Mouse (Mus musculus): ENCODE data around the gene Vps54.
"Not testable (repeated sequence)": the region's sequence is repeated elsewhere in the genome, so short reads cannot be mapped to it uniquely, and the experiment has no call there.

Gene Vps54

DNA sequence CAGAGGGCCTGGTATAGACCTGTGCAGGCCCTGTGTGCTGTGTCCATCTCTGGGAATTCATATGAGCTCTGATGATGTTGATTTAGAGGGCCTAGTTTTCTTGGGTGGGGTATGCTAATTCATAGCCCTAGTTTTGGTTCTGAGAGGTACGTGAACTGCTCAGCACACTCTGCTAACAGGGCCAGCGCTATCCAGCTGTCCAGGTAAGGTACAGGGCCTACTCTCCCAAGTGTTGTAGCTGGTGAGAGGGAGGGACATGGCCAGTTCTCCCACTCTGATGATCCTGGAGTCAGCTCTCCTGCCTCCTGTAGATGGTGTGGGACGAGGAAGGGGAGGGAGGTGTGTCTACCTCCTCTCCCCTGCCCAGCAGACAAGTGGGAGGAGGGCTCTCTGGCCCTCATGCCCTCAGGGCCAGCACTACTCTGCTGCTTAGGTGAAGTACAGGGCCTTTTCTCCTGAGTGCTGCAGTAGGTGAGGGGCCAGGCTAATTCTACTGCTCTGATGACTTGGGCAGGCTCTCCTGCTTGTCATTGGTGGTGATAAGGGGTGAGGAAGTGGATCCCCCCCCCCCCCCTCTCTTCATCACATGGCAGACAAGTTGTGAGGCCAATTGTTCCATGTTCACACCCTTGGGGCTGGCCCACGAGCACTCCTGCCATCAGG is 8.3 kb downstream of the Vps54 start:
- no peak for DNase-seq

DNA sequence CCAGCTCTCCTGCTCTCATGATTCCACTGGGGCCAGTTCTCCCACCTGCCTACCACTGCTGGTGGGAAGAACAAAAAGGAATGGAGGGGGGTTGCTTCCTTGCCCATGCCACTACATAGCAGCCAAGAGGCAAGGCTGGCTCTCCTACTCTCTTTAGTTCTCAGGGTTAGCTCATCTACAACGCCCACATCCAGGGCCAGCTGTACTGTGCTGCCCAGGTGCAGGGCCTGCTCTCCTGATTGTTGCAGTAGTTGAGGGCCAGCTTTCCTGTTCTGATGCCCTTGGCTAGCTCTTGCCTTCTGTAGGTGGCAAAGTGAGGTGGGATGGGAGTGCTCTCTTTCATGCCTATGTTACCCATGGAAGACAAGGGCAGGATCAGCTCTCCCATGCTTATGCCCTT is 8.9 kb downstream of the Vps54 start:
- DNase-seq: no peak

DNA sequence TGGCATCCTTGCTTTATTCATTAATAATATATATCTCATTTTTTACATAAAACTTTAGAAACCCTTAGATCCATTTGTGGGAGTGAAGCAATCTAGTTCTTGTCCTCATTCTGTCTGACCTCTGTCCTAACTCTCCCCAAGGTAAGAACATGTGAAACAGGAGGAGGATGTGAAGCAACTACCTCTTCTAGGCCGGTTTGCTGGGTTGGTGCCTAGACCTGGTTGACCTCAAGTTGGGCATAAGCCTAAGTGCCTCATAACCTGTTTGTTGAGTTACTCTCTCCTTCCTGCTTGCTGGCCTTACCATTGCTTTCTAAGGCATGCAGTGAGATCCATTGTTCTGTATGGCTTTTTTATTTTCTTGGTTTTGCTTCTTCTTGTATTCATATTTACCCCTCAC is 11.3 kb downstream of the Vps54 start:
- DNase-seq: no peak

DNA sequence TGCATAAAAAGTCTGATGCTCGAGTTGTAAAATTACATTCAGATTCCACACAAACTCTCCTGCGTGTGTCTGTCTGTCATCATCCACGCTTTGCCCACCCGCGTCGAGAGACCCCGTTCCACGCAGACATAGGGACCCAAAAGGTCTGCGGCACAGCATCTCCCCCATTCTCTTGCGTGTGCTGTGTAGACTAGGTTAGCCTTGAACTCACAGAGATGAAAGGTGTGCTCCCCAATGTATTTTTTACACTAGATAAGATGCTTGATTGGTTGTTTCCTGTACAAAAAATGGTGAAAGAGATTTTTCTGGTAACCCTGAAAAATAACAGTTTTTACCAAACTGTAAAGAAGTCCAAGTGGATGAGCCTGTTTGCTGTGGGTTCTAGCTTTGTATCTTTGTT is 19.5 kb downstream of the Vps54 start:
- not testable (repeated sequence) for DNase-seq

DNA sequence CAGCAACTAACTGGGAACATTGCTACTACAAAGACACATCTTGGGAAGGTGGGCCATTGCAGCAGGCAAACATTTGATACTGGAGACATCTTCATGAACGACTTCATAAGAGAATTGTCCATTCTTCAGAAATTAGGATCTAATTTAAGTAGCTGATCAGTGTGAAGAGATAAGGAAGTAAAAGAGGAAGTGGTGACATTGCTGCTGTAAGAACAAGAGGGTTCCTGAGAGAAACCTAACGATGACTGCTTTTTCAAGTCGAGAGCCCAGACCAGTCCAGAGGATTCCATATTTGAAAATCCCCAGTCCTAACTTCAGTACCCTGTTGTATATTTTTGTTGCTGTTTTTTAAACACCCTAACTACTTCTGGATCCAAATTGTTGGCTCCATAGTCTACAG is 26.3 kb downstream of the Vps54 start:
- no peak for DNase-seq

DNA sequence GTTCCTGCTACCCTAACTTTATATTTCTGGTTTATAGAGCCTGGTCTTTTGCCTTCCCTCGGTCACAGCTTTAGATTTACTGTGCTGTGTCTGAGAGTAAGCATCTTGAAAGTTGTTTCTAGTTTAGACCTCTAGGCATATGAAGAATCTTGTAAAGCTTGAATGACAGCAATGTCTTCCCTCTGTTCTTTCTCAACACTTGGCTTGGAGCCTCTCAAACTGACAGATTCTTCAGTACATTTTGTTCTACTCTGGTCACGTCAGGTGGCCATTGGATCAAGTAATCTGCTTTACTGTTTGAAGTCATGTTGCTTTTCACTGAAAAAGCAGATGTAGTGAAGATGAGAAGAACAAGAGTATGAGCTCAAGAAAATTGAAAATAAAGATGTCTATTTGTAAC is 37.1 kb downstream of the Vps54 start:
- no peak for DNase-seq

DNA sequence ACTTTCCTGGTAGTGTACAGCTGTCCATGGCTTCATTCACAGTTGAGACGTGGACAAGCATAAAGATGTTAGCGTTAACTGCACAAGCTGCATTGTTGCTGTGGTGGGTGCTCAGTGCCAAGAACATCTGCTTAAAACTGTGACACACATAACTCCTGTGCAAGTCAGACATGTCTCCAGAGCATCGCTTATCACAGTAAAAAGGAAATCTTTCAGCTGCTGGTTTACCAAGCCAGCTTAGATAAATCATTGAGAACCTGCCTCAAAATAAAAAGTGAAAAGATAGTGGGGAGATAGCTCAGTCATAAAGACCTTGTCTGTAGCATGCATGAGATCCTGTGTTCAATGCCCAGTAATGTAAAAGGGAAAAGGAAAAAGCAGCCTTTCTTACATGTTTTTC is 47.3 kb downstream of the Vps54 start:
- DNase-seq: no peak

DNA sequence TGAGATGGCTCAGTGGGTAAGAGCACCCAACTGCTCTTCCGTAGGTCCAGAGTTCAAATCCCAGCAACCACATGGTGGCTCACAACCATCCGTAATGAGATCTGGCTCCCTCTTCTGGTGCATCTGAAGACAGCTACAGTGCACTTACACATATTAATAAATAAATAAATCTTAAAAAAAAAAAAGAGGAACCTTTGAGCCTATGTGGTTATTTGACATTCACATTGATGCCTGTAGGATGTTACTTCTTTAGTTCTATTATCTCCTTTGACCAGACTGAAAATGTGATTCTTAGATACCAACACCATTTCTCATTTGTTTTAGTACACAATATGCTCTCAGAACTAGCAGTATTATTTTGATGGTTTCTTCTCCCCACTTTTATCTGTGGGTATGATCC is 49.1 kb downstream of the Vps54 start:
- DNase-seq: not testable (repeated sequence)

DNA sequence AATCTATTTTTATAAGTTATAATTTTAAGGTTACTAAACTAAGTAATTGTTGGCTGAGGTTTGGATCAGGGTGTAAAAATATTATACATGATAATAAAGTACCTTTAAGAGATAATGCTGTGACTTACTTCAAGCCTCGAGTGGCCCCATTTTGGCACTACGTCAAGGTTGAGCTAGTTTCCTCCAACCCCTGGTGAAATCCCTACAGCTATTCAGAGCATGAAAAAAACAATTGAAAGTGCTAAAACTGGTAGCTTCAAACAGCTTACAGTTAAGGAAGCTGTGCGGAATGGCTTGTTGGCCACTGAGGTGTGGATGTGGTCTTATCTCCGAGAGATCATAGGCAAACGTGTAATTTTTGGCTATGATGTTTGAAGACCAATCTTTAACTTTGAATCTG is 56.4 kb downstream of the Vps54 start:
- no peak for DNase-seq

DNA sequence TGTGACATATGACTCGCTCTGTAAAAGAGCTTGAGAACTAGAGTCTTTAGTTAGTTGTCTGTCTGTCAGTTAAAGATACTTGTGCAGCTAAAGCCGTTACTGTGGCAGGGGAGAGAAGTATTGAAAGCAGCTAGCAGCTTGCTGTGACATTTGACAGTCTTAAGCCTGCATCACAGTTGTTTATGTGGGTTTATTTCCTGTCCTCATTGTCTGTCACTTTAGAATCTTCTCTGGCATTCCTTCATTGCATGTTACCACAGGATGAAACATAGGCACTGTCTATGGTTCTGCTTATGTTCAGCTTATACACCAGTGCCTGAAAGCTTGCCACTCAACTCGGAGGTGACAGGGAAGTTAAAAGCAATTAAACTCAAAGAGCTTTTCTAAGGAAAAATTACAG is 64.5 kb downstream of the Vps54 start:
- no peak for DNase-seq

DNA sequence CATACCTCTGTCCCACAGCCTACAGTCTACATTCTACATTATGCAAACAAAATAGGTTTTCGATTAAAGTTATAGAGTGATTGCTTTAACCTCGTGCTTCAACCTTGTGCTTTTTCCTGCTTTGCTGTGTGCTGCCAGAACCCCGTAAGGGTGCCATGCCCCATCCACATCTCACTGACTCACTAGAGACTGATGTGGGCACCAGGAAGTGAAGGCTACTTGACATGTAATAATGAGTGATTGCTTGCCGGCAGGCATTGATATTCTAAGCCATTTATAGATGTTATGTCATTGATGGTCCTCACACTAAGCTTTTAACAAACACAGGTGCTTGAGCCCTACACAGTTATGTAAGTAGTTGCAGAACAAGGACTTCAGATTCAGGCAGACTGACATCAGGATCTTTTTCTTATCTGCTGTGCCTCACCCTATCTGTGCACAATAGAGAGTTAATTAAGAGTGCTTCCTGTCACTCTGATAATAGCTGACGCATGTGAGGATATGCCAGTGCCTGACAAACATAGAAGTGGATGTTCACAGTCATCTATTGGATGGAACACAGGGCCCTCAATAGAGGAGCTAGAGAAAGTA is 68.1 kb downstream of the Vps54 start:
- no peak for DNase-seq

DNA sequence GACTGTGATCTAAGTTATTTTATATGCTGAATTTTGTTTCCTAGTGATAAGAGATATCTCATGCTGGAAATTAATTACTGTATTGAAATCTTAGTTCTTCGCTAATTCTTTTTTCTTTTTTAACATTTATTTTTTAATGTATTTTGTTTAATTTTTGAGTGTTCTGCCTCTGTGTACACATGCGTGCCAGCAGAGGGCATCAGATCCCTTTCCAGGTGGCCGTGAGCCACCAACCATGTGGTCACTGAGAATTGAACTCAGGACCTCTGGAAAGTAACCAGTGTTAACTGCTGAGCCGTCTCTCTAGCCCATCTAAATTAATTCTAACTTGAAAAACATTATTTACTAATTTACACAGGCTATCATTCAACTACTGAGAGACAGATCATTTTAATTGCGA is 69.0 kb downstream of the Vps54 start:
- no peak for DNase-seq

DNA sequence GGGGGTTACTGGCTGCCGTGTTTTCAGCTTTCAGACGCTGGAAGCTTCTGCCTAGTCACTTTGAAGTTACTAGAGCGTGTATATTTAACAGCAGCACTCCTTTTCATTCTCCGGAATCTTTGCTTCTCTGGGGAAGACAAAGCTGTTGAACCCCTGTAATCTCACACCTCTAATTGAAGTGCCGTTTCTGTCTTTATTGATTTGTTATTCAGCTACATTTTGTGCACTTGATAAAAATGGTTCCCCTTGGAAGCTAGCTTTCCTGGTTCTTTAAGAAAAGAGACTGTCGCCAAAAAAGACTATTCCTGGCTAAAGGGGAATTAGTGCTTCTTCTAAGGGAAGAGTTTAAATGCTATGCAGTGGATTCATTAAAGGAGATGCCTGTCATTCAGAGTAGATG is 70.4 kb downstream of the Vps54 start:
- DNase-seq: no peak

DNA sequence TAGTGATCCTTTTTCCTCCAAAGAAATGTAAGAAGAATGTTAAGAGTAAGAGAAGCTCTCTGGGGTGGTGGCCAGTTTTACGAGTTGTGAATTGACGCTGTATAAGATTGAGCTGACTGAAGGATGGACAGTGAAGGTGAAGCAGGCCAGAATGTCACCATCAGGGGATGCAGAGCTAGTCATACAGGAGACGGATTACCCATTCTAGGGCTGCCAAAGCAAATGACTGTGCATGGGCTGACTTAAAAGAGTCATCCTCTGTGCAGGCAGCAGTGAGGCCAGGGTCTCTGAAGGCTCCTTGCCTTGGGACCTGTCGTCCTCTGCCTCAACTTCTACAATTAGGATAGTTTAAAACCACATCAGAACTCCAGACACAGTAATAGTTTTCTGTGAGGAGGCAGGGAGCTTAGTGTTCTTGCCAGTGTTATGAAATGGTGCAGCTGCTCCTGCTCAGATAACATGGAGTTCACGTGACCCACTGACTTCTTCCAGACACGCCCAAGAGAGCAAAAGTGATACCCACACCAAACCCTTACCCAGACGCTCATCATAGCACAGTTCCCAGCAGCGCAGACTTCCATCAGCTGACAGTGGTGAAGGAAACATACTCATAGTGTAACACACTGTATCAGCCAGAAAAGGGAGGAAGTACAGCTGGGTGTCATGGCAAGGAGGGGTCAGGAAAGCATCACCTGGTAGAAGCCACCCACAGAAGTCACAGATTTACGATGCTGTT is 75.0 kb downstream of the Vps54 start:
- DNase-seq: no peak

DNA sequence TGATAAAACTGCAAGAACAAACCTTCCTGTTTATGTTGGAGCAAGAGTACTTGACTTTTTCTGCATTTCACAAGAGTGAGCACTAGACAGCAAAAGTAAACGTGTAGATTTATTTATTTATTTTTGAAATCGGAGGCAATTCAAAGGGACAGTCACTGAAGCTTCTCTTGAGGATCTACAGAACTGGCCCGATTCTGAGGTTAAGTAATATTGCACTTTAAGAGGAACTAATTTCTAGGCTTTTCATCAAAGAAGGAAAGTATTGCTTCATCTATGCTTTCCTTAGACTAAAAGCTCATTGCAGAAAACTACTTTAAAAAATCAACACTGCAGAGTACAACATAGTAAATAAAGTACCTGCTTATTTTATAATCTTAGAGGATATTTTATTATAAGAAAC is 82.5 kb downstream of the Vps54 start:
- DNase-seq: no peak

DNA sequence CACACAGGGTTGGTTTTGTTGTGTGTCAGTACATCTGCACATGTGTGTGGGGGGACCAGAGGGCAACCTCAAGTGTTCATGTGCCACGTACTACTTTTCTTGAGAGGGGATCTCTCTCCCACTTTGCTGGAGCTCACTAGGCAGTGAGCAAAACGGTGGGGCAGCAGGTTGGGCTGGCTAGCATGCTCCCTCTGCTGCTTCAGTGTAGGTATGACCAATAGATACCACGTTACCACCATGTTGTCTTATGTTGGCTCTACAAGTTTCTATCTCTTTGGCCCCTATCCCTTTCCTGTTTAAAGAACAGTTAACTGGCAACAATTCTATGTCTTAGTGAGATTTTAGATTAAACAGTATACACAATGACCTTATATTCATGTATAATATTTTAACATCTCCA is 83.3 kb downstream of the Vps54 start:
- DNase-seq: no peak

DNA sequence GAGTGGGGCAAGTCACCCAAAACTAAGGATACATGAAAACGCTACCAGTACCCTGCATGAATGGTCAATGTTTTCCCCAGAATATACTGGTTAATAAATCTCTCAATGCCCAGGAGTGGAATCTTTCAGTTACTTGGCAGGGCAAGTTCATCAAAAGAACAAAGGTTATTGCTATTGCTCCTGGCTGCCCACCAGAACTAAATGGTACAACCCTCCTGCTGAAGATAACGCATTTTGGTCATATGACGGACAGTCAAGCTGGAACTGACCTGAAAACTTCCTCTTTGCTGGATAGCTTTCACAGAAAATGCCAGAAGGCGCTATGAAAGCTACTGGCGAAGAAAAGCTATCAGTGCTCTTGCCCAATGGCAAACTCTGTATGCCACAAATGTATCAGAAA is 86.7 kb downstream of the Vps54 start:
- DNase-seq: peak; percentile 43

DNA sequence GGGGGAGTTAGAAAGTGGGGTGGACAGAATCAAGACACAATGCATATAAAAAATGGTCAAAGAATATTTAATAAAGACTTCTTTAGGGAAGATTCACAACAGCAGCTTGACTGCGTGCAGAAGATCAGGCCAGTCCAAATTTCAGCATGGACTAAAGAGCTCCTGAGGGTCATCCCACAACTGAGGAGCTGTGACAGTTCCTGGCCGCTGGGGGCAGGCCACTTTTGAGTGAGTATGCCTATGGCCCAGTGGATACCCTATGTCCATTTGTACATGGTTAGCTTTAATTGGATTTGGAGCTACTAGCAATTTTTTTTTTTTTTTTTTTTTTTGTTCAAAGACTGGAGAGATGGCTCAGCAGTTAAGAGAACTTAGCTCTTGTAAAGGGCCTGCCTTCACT is 87.7 kb downstream of the Vps54 start:
- no peak for DNase-seq

DNA sequence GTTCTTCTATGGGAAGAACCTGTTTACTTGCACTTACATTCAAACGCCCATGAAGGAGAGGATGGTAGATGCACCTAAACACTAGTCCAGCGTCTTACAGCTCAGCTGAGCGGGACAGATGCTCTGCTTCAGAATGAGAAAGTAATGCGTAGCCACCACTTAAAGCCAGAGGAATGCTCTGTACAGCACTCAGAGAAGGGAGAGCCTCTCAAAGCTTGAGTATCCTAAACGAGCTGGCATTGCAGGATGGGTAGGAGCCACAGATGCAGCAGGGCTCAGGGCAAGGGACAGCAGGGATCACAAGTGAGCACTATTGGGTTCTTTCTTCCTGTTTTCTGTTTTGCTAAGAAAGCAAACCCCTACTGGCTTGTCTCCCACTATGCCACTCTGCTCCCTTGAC is 88.4 kb downstream of the Vps54 start:
- no peak for DNase-seq

DNA sequence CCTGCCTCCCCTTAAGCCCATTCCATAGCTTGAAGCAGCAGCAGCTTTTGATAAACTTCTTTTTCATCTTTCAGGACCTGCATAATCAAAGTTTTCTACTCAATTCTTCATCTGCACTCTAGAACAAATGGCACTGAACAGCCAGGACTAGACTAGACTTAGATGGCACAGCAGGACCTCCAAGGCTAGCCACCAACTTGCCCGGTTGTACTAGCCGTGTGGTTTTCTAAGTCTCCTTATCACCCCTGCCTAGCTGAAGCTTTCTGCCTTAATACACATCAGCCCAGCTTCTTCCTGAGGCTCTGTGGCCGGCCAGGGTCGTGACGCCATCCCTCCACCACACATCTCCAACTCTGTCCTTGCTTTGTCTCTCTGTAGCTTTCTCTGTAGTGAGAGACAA is 89.1 kb downstream of the Vps54 start:
- no peak for DNase-seq

DNA sequence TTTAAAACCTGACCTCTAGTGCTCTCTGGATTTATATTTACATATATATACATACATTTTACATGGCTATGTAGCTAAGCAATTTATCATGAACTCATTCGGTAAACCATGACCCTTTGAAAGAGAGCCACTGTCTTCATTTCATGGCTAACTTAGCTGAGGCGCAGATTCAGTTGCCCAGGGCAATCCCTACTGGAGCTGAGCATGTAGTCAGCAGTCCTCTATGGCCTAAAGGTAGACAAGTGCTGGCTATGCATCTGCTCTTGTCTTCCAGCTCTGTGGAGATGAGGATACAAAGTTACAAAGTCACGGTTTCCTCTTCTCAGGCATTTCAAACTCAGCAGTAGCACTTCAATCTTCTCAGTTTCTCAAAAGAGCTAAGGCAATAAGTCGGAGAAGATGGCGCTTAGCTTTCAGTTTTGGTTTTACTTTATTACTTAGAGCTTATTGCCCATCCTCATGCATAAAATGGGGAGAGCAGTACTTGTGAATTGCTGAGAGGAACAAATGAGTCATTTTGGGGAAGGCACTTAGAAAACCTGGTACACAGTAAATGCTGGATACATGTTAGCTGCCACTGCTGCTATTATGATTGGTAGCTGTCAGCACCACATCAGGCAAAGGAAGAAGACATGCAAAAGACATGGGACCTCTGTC is 93.7 kb downstream of the Vps54 start:
- DNase-seq: no peak

DNA sequence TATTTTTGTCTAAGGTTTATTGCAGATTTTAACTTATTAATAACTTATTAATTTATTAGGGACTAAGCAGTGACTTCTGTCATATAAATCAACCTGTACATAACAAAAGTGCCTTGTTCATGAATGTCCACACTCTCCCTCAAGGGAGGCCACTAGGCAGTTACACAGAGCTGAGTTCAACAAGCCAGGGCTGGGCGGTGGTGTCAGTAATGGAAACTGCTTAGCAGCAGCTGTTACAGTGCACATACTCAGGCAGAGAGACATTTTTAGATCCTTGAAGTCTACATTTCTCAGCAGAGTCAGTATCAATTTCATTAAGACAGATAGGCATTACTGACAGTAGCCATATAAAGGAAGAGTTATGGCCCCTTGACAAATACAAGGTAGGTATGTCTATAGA is 98.8 kb downstream of the Vps54 start:
- no peak for DNase-seq

DNA sequence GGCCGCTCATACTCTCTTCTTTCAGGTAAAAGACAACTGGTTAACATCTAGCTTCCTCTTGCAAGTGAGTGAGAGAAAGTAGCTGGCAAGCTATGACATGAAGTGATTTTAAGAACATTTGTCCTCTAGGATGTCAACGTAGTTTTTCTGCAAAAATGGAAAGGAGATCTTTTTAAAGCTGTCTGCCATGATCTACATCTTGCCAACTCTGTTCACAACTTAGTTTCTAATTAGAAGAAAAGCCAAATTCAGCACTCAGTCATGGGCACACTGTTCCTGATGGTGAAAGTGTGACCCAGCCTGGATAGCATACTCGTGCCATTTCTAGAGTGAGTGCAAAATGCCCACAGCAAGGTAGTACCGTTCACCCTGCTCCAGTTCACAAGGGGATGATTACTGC is 100.0 kb downstream of the Vps54 start:
- no peak for DNase-seq

DNA sequence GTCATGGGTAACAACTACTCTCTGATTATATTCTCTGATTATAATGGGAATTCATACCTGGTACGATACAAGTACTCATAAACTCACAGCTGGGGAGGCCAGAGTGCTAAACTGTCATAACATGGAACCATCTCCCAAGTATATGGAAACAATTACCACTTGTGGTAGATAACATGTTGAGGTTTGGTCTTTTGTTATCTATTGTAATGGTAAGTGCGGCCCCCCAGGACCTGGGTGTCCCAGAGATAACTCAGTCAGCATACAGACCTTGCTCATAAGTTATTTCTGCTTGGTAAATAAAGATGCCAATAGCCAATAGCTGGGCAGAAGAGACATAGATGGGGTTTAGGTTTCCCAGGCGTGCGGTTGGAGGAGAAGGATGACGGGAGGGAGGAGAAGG is 104.4 kb downstream of the Vps54 start:
- no peak for DNase-seq
